Mouse (Mus musculus) E14TG2a.4 (cell line): ENCODE measurements around the gene Sema3b.

Experiments
- CTCF ChIP-seq: conservative IDR thresholded peaks from 2 replicates; pipeline ENCODE4 v1.5.1; 2014; ENCODE audit warnings: low read length
- NANOG ChIP-seq: IDR thresholded peaks from 2 replicates; pipeline ENCODE4 v1.6.1; 2014; ENCODE audit warnings: borderline replicate concordance, low read length, mixed read lengths
- POU5F1 ChIP-seq: IDR thresholded peaks from 2 replicates; pipeline ENCODE4 v1.6.1; 2014; ENCODE audit warnings: low read length, borderline replicate concordance

DNA sequence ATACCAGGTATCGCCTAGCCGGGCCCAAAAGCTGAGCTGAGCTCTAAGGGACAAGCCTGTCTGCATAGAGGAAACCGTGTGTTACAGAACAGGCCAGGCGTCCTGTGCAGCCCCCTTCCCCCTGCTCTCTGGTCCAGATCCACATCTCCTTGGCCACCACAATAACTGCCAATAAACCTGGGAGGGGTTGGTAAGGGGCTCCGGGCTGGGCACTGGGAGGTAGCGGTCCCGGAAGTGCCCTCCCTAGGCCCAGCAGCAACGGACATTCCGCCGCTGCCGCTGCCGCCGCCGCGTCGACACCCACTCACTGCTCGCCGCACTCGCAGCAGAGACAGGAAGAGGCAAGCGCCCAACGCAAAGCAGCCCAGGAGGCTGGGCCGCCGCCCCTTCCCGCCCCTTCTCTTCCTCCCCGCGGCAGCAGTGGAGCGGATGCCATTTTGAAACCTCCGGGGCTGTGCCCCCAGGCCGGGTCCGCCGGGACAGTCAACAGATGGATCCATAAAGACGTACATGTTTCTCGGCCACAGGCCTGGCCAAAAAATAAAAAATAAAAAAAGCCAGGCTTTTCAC is 24.1 kb upstream of the Sema3b start:
- TF ChIP-seq CTCF (no peak), POU5F1 (no peak), NANOG (no peak)
